Mouse (Mus musculus): ENCODE data around the gene Hoxd11. TPM values are rescaled to one million over a fixed set of nuclear protein-coding genes. Genes with fewer than 3 reads are reported as not detected.

The Hoxd11 gene
- polyA plus RNA-seq, 1 experiment, result not detected

GRCm38 (mm10) chr2:74699664-74700545 lies 20.5 kb downstream of the Hoxd11 start:
- no peak overlapping the region for H3K4me3 ChIP-seq (ENCODE audit: control insufficient read depth, insufficient read depth, low read length)
- no peak for TF ChIP-seq CTCF (IDR thresholded peaks at IDR 0.05; ENCODE audit: borderline replicate concordance, control insufficient read depth, extremely low read depth, insufficient read depth, low read length, poor library complexity)
- no peak for TF ChIP-seq POLR2A (IDR thresholded peaks at IDR 0.05; ENCODE audit: control insufficient read depth, extremely low read depth, insufficient read depth, low read length, poor library complexity)
- no peak overlapping the region for H3K27ac ChIP-seq (ENCODE audit: control insufficient read depth, insufficient read depth, low read length)
- no peaks in the 10 kb centered on the region for H3K36me3 ChIP-seq (ENCODE audit: control insufficient read depth, insufficient read depth, low read length)
- no peak for DNase-seq
- WGBS, result 30% methylated on average over 23 of the region's 23 CpGs
- H3K27me3 ChIP-seq (ENCODE audit: control insufficient read depth, insufficient read depth, low read length), result peaks cover 23% of the 10 kb centered on the region
- peaks cover 4% of the 10 kb centered on the region for H3K4me1 ChIP-seq (replicated peaks; ENCODE audit: control insufficient read depth, insufficient read depth, low read length)

- no peak overlapping the region for H3K4me3 ChIP-seq (ENCODE audit: control insufficient read depth, insufficient read depth, low read length)
- no peak for DNase-seq
- 31% methylated on average over 22 of the region's 22 CpGs for WGBS
- H3K27ac ChIP-seq (ENCODE audit: control insufficient read depth, insufficient read depth, low read length), result no peak overlapping the region
- H3K36me3 ChIP-seq (ENCODE audit: control insufficient read depth, insufficient read depth, low read length), result no peaks in the 10 kb centered on the region
- H3K27me3 ChIP-seq (ENCODE audit: control insufficient read depth, insufficient read depth, low read length), result peaks cover 25% of the 10 kb centered on the region
- TF ChIP-seq CTCF (IDR thresholded peaks at IDR 0.05; ENCODE audit: borderline replicate concordance, control insufficient read depth, extremely low read depth, insufficient read depth, low read length, poor library complexity) (no peak), POLR2A (IDR thresholded peaks at IDR 0.05; ENCODE audit: control insufficient read depth, extremely low read depth, insufficient read depth, low read length, poor library complexity) (no peak)
- H3K4me1 ChIP-seq (replicated peaks; ENCODE audit: control insufficient read depth, insufficient read depth, low read length), result peaks cover 10% of the 10 kb centered on the region
These were observed 21.3 kb downstream of the Hoxd11 start for GRCm38 (mm10) chr2:74700546-74701112.

- peaks cover 11% of the 10 kb centered on the region for H3K4me1 ChIP-seq (replicated peaks; ENCODE audit: control insufficient read depth, insufficient read depth, low read length)
- H3K4me3 ChIP-seq (ENCODE audit: control insufficient read depth, insufficient read depth, low read length), result no peak overlapping the region
- 21% methylated on average over 17 of the region's 17 CpGs for WGBS
- no peak overlapping the region for H3K27ac ChIP-seq (ENCODE audit: control insufficient read depth, insufficient read depth, low read length)
- H3K36me3 ChIP-seq (ENCODE audit: control insufficient read depth, insufficient read depth, low read length), result no peaks in the 10 kb centered on the region
- no peak for TF ChIP-seq CTCF (IDR thresholded peaks at IDR 0.05; ENCODE audit: borderline replicate concordance, control insufficient read depth, extremely low read depth, insufficient read depth, low read length, poor library complexity)
- peak; percentile 62 for DNase-seq
- H3K27me3 ChIP-seq (ENCODE audit: control insufficient read depth, insufficient read depth, low read length), result peaks cover 24% of the 10 kb centered on the region
These were observed 22.8 kb downstream of the Hoxd11 start for GRCm38 (mm10) chr2:74701949-74702819.

GRCm38 (mm10) chr2:74702820-74703219 lies 23.5 kb downstream of the Hoxd11 start:
- Histone ChIP-seq H3K4me1 (replicated peaks; ENCODE audit: control insufficient read depth, insufficient read depth, low read length) (peaks cover 11% of the 10 kb centered on the region), H3K4me3 (ENCODE audit: control insufficient read depth, insufficient read depth, low read length) (no peak overlapping the region), H3K27me3 (ENCODE audit: control insufficient read depth, insufficient read depth, low read length) (peaks cover 27% of the 10 kb centered on the region), H3K27ac (ENCODE audit: control insufficient read depth, insufficient read depth, low read length) (no peak overlapping the region), H3K36me3 (ENCODE audit: control insufficient read depth, insufficient read depth, low read length) (no peaks in the 10 kb centered on the region)
- TF ChIP-seq CTCF (IDR thresholded peaks at IDR 0.05; ENCODE audit: borderline replicate concordance, control insufficient read depth, extremely low read depth, insufficient read depth, low read length, poor library complexity) (no peak), POLR2A (IDR thresholded peaks at IDR 0.05; ENCODE audit: control insufficient read depth, extremely low read depth, insufficient read depth, low read length, poor library complexity) (no peak)
- 53% methylated on average over 6 of the region's 6 CpGs for WGBS
- DNase-seq, result no peak

GRCm38 (mm10) chr2:74703317-74703716 lies 24.0 kb downstream of the Hoxd11 start:
- Histone ChIP-seq H3K27ac (ENCODE audit: control insufficient read depth, insufficient read depth, low read length) (no peak overlapping the region), H3K4me3 (ENCODE audit: control insufficient read depth, insufficient read depth, low read length) (no peak overlapping the region), H3K36me3 (ENCODE audit: control insufficient read depth, insufficient read depth, low read length) (no peaks in the 10 kb centered on the region), H3K27me3 (ENCODE audit: control insufficient read depth, insufficient read depth, low read length) (peaks cover 22% of the 10 kb centered on the region), H3K4me1 (replicated peaks; ENCODE audit: control insufficient read depth, insufficient read depth, low read length) (peaks cover 11% of the 10 kb centered on the region)
- no peak for DNase-seq
- no peak for TF ChIP-seq POLR2A (IDR thresholded peaks at IDR 0.05; ENCODE audit: control insufficient read depth, extremely low read depth, insufficient read depth, low read length, poor library complexity)
- no peak for TF ChIP-seq CTCF (IDR thresholded peaks at IDR 0.05; ENCODE audit: borderline replicate concordance, control insufficient read depth, extremely low read depth, insufficient read depth, low read length, poor library complexity)
- WGBS, result 34% methylated on average over 10 of the region's 10 CpGs

- Histone ChIP-seq H3K4me3 (ENCODE audit: control insufficient read depth, insufficient read depth, low read length) (no peak overlapping the region), H3K27ac (ENCODE audit: control insufficient read depth, insufficient read depth, low read length) (no peak overlapping the region), H3K36me3 (ENCODE audit: control insufficient read depth, insufficient read depth, low read length) (no peaks in the 10 kb centered on the region), H3K27me3 (ENCODE audit: control insufficient read depth, insufficient read depth, low read length) (peaks cover 26% of the 10 kb centered on the region), H3K4me1 (replicated peaks; ENCODE audit: control insufficient read depth, insufficient read depth, low read length) (peaks cover 11% of the 10 kb centered on the region)
- 17% methylated on average over 26 of the region's 26 CpGs for WGBS
- no peak for TF ChIP-seq POLR2A (IDR thresholded peaks at IDR 0.05; ENCODE audit: control insufficient read depth, extremely low read depth, insufficient read depth, low read length, poor library complexity)
- no peak for TF ChIP-seq CTCF (IDR thresholded peaks at IDR 0.05; ENCODE audit: borderline replicate concordance, control insufficient read depth, extremely low read depth, insufficient read depth, low read length, poor library complexity)
- no peak for DNase-seq
These were observed 24.5 kb downstream of the Hoxd11 start for GRCm38 (mm10) chr2:74703720-74704392.
